Mouse (Mus musculus) layer of hippocampus, postnatal 36 days (tissue): Measurements from ENCODE around the gene Uqcc1. TPM values are rescaled to one million over a fixed set of nuclear protein-coding genes. Genes with fewer than 3 reads are reported as not detected.
A peak's percentile ranks its signal among the peaks of the same experiment; 100 is the strongest.

Experiments used
- DNase-seq, 2 experiments: peaks; one replicate each; pipeline ENCODE4 v3.0.0; 2022
- total RNA-seq, 2 experiments: library from RNA; stranded (reverse); gene quantifications; 2 replicates each; pipeline ENCODE4 v1.2.3; 2021

Gene Uqcc1
- total RNA-seq, result 10 to 100 TPM; 76.9 to 81.8 TPM

DNA sequence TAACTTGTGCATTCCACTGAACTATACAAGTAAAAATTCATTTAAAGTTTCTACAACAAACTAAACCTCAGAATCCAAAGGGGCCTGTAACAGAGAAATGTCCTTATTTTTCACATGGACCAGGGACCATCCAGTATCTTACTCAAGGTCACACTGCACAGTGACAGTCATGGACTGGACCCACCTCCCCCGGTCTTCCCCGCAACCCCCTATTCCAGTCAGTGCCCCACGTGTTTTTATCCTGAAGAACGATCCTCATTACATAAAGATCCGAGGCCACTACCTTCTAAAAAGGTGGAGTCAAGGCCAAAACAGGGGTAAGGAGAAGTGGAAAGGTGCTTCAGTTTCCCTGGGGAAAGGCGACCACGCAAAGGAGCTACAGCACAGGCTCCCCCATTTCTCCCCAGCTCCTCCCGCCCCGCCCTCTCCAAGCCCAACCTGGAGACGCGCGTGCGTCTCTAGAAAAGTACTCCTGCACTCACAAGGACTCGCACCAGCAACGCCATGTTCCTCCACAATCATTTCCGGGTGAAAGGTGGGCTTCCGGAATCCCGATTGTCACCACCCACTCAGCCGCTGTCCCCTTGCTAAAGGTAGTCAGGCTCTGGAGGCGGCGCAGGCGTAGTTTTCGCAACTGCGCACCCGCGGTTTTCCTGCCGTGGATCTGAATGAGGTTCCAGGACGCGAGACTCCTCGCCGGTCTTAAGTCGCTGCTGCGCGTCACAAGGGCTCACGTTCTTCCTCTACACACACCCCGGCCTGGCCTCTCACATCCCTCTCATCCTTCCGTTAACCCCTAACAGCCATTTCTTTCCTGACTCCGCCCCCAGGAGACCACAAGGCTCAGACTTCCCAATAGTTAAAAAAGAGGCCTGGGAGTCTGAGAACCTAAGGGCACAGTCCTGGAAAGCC is at the start of gene Uqcc1:
Uqcc1 (minus strand) TSS at position 780 of the 912 bp plus-strand sequence.
- peak; percentile 91 for DNase-seq

DNA sequence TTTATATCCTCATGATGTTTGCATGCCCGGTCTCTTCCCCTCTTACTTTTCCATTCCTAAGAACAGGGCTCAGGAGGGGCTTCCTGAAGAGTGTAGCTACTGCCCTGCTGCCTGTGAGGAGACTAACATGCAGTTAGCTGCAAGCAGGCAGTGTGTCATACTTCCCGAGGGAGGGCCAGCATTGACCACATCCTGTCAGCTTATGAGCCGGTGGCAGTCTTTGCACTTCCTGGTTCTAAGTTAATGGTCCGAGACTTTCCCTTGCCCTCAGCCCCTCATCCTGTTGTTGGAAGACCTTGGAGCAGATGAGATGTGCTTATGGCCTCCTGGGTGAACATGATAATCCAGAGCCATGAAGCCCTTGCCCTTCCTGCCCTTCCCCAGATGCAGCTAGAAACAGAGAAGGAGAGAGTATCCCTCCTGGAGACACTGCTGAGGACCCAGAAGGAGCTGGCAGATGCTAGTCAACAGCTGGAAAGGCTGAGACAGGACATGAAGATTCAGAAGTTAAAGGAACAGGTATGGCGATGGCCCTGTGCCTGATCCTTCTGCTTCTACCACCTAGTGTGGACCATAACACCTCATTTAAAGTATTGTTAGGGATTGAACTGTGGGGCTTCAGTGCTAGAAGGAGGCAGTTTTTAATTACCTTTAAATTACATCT is 49.4 kb upstream of the Uqcc1 start:
- DNase-seq, result no peak

DNA sequence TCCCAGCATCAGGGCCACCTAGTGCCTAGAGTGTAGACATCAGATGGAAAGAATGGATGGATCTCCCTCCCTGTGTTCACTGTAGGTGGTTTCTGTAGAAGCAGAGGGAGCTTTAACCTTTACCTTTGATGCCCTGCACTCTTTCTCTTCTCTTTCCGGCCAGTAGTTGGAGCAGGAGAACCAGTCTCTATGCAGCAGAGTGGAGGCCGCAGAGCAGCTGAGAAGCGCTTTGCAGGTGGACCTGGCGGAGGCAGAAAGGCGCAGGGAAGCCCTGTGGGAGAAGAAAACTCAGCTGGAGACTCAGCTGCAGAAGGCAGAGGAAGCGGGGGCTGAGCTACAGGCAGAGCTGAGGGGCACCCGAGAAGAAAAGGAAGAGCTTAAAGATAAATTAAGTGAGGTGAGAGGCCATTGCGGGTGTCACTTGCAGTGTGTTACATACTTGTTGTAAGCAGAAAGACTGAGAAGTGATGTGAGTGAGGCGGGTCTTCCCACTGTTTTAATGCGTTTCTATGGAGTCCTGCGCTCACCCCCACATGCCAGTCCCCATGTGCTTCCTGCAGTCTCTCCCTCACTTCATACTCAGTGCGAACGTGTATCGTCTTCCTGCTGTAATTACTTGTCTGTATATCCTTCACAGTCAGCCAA is 44.1 kb upstream of the Uqcc1 start:
- no peak for DNase-seq

DNA sequence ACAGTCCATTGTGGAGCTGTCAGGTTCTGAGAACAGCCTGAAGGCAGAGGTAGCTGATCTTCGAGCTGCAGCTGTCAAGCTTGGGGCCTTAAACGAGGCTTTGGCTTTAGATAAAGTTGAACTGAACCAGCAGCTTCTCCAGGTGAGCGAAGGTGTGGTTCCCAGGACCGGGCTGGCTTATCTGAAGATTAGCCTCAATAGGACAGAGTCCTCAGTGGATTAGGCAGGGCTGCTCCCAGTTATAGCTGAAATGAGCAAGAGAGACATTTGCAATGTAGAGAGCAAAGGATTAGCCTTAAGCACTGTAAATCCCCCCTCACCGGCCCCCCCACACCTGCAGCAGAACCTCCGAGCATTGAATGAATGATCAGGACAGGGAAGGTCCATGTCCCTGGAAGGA is 43.2 kb upstream of the Uqcc1 start:
- no peak for DNase-seq

DNA sequence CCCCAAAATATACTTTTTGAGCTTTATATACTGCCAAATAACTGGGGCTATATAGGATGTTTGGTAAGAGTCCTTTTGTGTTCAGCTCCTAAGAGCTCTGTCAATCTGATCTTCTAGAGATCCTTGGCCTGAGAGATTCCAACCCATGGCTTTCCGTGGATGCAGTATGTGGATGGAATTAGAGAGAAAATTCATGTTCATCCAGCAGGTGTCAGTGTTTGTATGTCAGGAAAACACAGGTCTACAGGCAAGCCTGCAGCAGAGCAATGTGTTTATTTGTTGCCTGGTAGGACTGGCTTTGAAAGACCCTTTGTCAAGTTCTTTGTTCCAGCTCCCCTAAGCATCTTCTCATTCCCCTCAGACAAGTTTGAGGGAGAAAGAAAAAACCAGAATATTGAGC is 32.9 kb upstream of the Uqcc1 start:
- DNase-seq, result no peak

DNA sequence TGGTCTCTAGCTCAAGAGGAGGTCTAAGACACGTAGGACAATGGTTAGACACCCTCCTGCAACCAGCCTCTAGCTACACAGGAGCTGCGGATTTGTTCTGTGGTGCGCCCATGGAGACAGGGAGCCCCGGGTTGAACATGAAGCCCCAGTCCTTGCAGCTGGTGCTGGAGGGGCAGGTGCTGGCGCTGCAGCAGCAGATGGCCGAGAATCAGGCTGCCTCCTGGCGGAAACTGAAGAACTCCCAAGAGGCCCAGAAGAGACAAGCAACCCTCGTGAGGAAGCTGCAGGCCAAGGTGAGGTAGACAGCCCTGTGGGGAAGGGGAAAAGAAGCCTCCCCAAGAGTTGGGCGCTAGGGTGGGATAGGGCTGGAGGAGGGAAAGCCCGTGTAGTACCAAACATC is 31.8 kb upstream of the Uqcc1 start:
- DNase-seq, result no peak

DNA sequence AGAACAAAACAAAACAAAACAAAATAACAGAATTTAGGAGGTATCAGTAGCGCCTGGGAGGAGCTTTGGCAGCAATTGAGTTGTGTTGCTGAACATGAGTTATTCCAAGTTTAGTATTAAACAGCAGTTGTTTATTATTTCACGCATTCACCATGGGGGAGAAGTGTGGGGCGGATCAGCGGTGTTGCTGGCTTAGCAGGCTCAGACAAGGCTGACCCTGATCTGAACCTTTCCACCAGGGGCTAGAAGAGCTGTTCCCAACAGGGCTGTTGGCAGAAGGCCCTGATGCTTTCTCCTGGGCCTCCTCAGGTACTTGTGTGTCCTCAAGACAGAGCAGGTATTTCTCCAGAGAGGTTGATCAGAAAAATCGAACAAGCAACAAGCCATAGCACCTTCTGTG is 29.9 kb upstream of the Uqcc1 start:
- DNase-seq, result no peak

DNA sequence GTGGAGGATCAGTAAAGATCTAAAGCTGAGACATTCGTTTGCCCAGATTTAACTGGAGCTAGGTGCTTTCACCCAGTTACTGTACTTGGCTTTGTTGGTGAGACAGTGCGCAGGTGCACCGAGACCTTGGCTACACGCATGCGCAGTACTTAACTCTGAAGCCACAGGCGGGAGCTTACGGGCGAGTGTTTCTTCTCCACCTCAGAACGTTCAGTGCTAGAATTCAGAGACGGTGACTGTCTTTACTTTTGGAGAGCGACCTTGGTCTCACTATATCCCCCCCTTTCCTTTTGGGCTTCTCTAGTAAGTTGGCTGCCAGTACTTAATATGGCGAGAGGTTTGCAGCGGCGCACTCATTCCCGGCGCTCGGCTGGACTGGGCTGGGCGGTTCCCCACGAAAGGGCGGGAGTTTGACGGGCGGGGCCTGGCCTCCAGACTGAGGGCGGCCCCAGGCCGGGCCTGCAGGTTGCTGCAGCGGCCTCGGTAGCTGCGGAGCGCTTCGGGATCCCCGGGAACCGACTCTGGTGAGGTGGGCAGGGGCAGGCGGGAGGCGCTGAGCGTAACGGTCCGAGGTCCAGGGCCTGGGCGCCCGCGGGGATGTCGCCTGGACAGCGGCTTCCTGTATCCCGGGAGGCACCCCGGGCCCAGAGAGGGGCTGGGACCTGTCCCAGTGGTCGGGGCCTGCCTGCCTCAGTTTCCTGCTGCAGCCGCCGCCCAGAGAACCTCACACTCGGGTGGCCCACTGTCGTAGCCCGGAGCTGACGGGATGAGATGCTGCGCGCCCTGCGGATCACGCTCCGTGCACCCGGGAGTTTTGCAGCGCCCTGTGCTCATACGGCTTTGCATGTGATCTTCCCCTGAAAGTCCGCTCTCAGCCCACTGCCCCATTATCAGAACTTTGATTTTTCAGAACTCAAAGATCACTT is 26.3 kb upstream of the Uqcc1 start, which contains the start of gene Cep250:
Cep250 (plus strand) TSS at position 325 of the 926 bp plus-strand sequence.
- peak; percentile 87 to 89 for DNase-seq

DNA sequence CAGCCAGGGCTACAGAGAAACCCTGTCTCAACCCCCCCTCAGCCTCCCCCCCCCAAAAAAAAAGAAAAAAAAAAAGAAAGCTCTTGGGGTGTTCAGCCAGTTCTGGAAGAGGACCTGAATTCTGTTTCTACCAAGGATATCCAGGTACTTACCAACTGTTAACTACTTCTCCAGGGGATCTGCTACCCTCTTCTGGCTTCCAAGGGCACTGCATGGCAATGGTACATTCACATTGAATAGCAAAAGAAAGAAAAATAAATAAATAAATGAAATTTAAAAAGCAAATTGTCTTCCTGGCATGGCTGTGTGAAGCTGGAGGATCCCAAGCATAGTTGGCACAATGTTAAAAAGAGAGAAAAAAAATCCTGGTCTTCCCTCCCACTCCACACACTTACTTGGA is 21.9 kb upstream of the Uqcc1 start:
- peak; percentile 36 to 45 for DNase-seq

DNA sequence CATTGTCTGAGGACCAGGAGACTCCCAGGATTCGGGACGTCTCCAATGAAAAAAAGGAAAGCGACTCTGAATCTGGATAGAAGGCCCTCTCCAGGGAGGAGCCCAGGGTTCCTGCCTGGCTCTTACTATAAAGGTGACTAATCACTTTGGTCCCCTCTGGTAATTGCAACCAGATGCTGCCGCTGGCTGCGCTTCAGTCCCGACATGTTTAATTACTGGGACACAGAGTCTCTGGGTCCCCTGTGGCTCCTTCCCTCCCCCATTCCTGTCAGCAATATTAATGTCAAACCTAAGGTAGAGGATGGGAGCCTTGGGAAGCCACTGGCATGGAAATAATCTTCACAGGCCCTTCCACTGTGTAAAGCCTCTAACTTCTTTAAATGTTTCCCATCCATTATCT is 19.3 kb upstream of the Uqcc1 start:
- DNase-seq, result no peak

DNA sequence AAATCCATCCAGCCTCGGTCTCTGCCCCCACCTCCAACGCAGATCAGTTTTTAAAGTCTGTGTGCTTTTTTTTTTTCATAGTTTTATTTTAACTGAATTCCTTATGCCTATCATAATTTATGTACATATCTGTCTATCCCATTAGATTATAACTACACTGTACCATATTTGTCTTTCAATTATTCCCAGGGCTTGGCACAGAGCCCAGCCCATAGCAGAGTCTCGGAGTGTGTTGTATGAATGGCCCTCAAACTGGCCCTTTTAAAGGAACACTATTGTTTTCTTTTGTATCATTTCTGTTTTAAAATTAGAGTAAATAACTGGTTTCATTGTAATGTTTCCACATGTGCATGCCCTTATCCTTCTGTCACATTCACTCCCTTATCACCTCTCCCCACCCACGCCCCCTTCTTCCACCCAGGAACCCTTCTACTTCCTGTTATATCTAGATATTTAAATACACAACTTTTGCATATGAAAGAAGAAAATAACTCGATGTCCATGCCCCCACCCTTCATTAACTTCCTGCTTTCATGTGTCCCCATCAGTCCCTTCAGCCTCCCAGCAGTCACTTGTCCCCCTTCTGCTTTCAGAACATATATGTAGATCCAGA is 17.4 kb upstream of the Uqcc1 start:
- no peak for DNase-seq

DNA sequence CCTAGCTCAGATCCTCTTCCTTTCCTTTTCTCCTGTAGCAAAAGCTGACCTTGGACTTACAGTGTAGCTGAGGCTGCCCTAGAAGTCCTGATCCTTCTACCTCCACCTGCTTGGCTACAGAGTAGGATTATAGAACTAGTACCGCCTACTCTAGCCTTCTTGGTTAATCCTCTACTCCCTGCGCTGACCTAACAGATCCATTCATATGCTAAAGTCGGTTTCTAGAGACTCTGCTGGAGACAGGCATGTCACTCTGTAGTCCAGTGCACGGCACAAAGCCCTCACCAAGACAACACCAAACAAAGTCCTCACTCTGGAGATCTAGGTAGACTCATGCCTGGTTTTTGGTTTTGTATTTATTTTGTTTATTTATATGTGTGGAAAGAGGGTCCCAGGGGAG is 16.4 kb upstream of the Uqcc1 start:
- no peak for DNase-seq

DNA sequence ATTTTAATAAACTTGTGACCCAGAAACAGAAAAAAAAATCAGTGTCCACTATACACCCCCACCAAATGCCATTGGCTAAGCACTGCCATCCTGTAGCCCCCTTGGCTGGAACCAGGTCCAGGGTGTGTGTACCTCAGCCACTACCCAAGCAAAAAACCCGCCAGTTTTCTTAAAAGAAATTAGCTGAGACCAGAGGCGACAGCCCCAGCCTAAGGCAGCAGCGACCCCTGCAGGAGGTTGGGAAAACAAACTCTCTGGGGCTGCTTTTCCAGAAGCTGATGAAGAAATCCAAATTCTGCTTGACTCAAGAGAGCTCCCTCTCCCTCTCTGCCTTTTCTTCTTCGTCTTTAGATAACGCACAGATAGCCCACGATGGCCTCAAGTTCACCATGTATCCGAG is 16.0 kb upstream of the Uqcc1 start:
- peak; percentile 30 to 58 for DNase-seq

DNA sequence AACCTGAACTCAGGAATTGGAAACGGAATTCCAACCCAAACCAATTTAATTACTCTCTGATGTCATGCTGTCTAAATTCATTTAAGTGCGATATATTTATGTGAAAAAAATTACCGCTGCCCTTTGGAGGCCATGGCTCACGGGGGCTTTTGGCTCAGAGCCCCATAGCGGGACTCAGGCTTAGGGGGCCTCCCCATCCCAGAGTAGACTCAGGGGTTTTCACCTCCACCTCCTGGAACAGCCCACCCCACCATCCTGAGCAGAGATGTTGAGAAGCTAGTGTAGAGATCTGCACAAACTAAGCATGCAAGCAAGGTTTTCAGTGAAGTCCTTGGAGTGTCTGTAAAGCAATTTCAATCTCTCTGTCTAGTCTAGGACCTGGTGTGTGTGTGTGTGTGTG is 15.5 kb upstream of the Uqcc1 start:
- no peak for DNase-seq

DNA sequence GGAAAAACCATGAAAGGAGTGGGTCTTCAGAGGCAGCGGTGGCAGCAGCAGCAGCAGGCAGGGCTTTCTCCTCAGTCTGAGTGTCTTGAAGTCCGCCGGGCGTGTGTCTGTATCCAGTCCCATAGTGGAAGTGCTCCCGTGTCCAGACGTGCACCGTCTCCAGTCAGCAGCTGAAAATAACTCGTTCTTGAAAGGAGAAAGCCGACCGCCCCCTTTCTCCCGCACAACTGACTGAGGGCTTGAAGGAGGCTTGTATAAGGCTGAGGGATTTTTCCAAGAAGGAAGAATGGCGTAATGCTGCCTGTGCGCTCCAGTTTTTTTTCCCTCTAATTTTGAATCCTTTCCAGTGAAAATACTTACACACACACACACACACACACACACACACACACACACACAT is 15.0 kb upstream of the Uqcc1 start, which contains the start of gene Gdf5:
Gdf5 (minus strand) TSS at position 244 of the 400 bp plus-strand sequence.
- DNase-seq, result no peak

DNA sequence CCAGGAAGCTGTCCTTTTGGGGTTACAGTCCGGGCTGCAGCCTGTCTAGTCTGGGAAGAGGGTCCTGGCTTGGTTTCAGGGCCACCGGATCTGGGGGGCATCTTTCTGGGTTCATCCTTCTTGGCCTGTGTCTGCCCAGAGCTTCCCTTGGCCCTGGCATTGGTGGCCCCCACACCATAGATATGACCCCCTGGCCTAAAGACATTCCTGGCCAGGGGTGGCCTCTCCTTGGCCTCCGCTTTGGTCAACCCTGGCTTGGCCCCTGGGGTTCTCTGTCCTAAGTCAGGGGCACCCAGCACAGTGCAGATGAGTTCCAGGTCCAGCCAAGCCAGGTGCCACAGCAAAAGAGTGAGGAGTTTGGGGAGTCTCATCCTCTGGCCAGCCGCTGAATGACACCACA is 14.6 kb upstream of the Uqcc1 start:
- DNase-seq, result no peak

DNA sequence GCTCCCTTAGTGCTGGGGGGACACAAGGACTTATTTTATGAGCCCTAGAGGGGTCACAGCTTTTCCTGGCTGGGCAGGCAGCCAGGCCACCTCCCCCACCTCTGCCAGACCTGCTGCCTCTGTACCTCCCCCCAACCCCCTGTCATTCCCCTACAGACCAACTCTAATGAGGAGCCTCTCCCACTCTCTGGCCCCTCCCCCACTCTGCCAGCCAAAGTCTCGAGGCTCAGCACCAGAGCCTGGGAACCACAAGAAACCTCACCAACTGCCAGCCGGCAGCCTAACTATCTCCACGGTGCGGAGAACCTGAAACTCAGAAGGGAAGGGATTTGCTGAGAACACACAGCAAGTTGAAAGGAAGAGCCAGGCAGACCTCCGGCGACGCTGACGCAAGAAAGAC is 13.4 kb upstream of the Uqcc1 start:
- DNase-seq, result no peak

DNA sequence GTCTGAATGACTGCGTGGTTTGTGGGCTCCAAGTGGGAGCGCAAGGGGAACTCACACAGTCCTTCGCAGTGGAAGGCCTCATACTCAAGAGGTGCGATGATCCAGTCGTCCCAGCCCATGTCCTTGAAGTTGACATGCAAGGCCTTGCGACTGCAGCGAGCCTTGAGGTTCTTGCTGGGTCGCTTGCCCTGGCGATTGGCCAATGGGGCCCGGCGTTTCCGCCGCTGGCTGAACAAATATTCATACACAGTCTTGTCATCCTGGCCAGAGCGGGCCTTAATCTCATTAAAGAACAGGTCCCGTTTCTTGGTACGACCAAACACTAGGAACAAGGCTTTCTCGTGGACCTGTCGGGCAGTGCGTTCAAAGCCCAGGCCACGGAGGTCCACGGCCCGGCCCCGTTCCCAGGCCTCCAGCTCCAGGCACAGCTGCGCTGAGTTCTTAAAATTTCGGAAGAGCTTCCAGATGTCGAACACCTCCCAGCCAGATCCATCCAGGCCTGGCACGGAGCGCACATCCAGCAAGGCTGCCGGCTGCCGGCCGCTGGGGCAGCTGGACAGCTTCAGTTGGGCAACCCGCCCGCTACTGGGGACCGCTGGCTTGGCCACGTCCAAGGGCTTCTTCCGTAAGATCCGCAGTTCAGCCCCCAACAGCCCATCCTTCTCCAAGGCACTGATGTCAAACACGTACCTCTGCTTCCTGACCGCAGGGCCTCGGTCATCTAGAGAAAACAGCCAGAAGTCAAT is 11.8 kb upstream of the Uqcc1 start:
- no peak for DNase-seq

DNA sequence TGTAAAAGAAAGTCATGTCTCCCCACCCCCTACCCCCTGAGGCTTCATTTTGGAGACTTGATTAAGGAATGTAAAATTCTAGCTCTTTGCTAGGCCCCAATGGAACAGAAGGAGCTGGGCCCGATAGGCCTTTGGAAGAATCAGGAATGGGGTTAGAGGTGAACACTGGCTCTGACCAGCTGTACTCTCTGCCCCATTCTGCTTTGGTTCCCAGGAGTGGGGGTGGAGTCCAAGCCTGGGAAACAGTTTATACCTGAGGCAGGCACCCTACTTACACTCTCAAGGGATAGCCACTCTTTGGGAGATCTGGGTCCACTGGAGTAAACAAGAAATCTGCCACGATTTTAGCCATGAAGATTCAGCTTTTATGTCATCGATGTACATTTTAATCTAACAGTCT is 10.6 kb upstream of the Uqcc1 start, which contains the start of gene Gm15557:
Gm15557 (plus strand) TSS at position 48 of the 400 bp plus-strand sequence.
- DNase-seq, result no peak

DNA sequence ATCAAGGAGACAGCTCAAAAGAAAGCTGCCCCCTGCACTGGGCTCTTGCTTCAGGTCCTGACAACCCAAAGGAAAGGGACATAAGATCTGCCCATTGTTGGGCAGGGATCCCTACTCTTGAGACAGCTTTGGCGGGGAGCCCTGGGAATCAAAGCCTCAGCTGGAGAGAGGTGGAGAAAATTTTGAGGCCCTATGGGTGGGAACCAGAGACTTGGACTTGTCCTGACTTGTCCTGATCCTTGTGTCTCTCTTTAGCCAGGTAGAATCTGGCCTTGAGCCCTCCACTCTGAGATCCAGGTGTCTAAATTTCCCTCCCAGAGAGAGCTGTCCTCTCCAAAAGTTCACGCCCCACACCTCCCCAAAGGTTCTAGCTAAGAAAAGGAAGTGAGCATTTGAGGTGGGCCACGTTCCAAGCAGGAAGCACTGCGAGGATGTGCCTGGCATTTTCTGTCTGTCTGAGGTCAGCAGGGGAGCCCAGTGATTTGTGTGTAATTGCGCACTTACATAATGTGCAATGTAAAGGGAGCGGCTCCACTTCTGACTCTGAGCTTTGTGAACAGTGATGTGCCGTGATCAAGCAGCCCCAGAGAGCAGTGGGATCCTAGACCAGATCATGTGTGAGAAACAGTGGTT is 9.9 kb upstream of the Uqcc1 start:
- DNase-seq, result no peak
